Mouse (Mus musculus): Measurements from ENCODE around the gene Lin9.
A peak's percentile ranks its signal among the peaks of the same experiment; 100 is the strongest.
"Not testable (repeated sequence)": the region's sequence is repeated elsewhere in the genome, so short reads cannot be mapped to it uniquely, and the experiment has no call there.

The Lin9 gene

GRCm38 (mm10) chr1:180641137-180641517 is at the start of gene Lin9:
Lin9 (plus strand) TSS chr1:180641150.
- peak; percentile 85 for DNase-seq

- no peak for DNase-seq
Measured at GRCm38 (mm10) chr1:180600578-180600977, 40.4 kb upstream of the Lin9 start.

- peak; percentile 75 for DNase-seq
Measured at GRCm38 (mm10) chr1:180601806-180602205, 39.1 kb upstream of the Lin9 start.

- peak; percentile 90 for DNase-seq
Measured at GRCm38 (mm10) chr1:180604579-180604978, 36.4 kb upstream of the Lin9 start.

GRCm38 (mm10) chr1:180606106-180606505 is 34.8 kb upstream of the Lin9 start:
- DNase-seq: no peak

- no peak for DNase-seq
Measured at GRCm38 (mm10) chr1:180606796-180607577, 34.0 kb upstream of the Lin9 start.

- no peak for DNase-seq
Measured at GRCm38 (mm10) chr1:180607578-180607879, 33.4 kb upstream of the Lin9 start.

- not testable (repeated sequence) for DNase-seq
Measured at GRCm38 (mm10) chr1:180611842-180612241, 29.1 kb upstream of the Lin9 start.

GRCm38 (mm10) chr1:180616762-180617161 is 24.2 kb upstream of the Lin9 start:
- DNase-seq: no peak

- DNase-seq: no peak
Measured at GRCm38 (mm10) chr1:180622389-180622788, 18.6 kb upstream of the Lin9 start.

GRCm38 (mm10) chr1:180623911-180624310 is 17.0 kb upstream of the Lin9 start:
- no peak for DNase-seq

- DNase-seq: no peak
Measured at GRCm38 (mm10) chr1:180626141-180626540, 14.8 kb upstream of the Lin9 start.

GRCm38 (mm10) chr1:180637796-180638195 is 3.2 kb upstream of the Lin9 start:
- DNase-seq: not testable (repeated sequence)

- DNase-seq: no peak
Measured at GRCm38 (mm10) chr1:180639416-180640401, 1.2 kb upstream of the Lin9 start.

GRCm38 (mm10) chr1:180640605-180641125 is 285 bp upstream of the Lin9 start:
- peak; percentile 11 for DNase-seq

- DNase-seq: no peak
Measured at GRCm38 (mm10) chr1:180641518-180642227, 723 bp downstream of the Lin9 start.

GRCm38 (mm10) chr1:180642228-180642564 is 1.2 kb downstream of the Lin9 start:
- DNase-seq: no peak

- DNase-seq: no peak
Measured at GRCm38 (mm10) chr1:180691284-180691683, 50.3 kb downstream of the Lin9 start.

- no peak for DNase-seq
Measured at GRCm38 (mm10) chr1:180696626-180697352, 55.8 kb downstream of the Lin9 start, which contains the start of gene Mixl1. Mixl1 (minus strand) TSS chr1:180697034.

GRCm38 (mm10) chr1:180698063-180698462 is 57.1 kb downstream of the Lin9 start:
- DNase-seq: no peak

GRCm38 (mm10) chr1:180703400-180703799 is 62.5 kb downstream of the Lin9 start:
- DNase-seq: no peak

GRCm38 (mm10) chr1:180707368-180707767 is 66.4 kb downstream of the Lin9 start:
- no peak for DNase-seq
